Comparison of ENCODE assay signal across 22 mouse cellular contexts in the genomic region with DNA sequence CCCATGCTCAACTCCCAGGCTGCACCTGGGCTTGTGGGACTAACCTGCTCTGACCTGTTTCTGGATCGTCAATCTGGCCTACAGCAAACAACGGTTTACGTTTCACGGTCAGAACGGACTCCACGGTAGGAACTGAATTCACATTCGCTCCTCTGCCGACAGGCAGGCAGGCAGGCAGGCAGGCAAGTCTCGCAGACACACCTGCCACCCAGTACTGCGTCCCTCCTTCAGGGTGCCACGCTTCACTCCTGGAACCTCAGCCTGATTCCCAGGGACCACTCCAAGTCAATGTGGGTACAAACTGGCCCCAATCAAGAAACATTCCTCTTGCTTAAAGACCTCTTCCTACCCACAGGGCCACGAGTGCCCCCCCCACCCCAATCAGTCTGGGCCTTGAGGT. TPM values are rescaled to one million over a fixed set of nuclear protein-coding genes. Genes with fewer than 3 reads are reported as not detected.
A peak's percentile ranks its signal among the peaks of the same experiment; 100 is the strongest.
DNase-seq lines count a peak whose midpoint lies in the region; ATAC-seq and TF ChIP-seq lines count a peak whose summit lies in the region.
"Had no signal": no experiment of that assay in that cellular context is flagged by ENCODE, and none has a peak within 500 bp of the region (broad histone marks: within the 10 kb centered on the region; RNA-seq: fewer than 3 reads in every experiment).

No protein-coding gene starts in this region.

- H3K36me3 ChIP-seq in spleen, adult 2 months (ENCODE audit: control insufficient read depth, insufficient read depth, low read length), result no peaks in the 10 kb centered on the region
- no peaks in the 10 kb centered on the region for H3K36me3 ChIP-seq in stomach, embryonic 16.5 days (ENCODE audit: control insufficient read depth, insufficient read depth, low read length)
- H3K36me3 ChIP-seq: G1E; heart, embryonic 15.5 days; liver, embryonic 13.5 days had no signal

- H3K4me1 ChIP-seq in spleen, adult 2 months (ENCODE audit: control insufficient read depth, insufficient read depth, insufficient read length), result peaks cover 17% of the 10 kb centered on the region; the same call in 1 of the 2 replicates
- peaks cover 6% of the 10 kb centered on the region; the same call in 1 of the 2 replicates for H3K4me1 ChIP-seq in bone marrow, adult 2 months (ENCODE audit: control insufficient read depth, insufficient read depth, low read length)
- peaks cover 40% of the 10 kb centered on the region for H3K4me1 ChIP-seq in stomach, embryonic 16.5 days (ENCODE audit: control insufficient read depth, insufficient read depth, low read length)

- TF ChIP-seq CTCF in gastrocnemius, adult 2 months (IDR thresholded peaks at IDR 0.05), result no peak
- TF ChIP-seq CTCF in spleen, adult 2 months (IDR thresholded peaks at IDR 0.05; ENCODE audit: extremely low read depth, insufficient read depth, insufficient read length, insufficient replicate concordance), result no peak
- no peak for TF ChIP-seq CTCF in bone marrow, adult 2 months (IDR thresholded peaks at IDR 0.05; ENCODE audit: control insufficient read depth, insufficient read depth, low read length)

- H3K27ac ChIP-seq in gastrocnemius, adult 2 months, result peak overlapping the region; percentile 77
- H3K27ac ChIP-seq in spleen, adult 2 months (ENCODE audit: insufficient read depth, low read length), result 0 out of 2 replicates have a peak overlapping the region, but pooled peaks have one; percentile 7
- H3K27ac ChIP-seq in bone marrow, adult 2 months (ENCODE audit: control insufficient read depth, insufficient read depth, low read depth, low read length, poor library complexity), result peak overlapping the region; percentile 65; the same call in 1 of the 2 replicates
- 0 out of 2 replicates have a peak overlapping the region, but pooled peaks have one; percentile 3 for H3K27ac ChIP-seq in stomach, embryonic 16.5 days (ENCODE audit: low read length)
- H3K27ac ChIP-seq: hindbrain, embryonic 14.5 days; liver, embryonic 13.5 days had no signal

- intact Hi-C loops in gastrocnemius, adult 2 months (cut with DNase I), result no loop called here
- intact Hi-C loops in gastrocnemius, postnatal 36 days (cut with DNase I), result no loop called here

- peak; percentile 20 for DNase-seq in gastrocnemius, adult 2 months
- DNase-seq in gastrocnemius, postnatal 36 days, result no peak
- no peak for DNase-seq in spleen, adult 2 months (ENCODE audit: low read depth in 1 of 2, low spot score in 2 of 2)
- DNase-seq in spleen, postnatal 4 days (ENCODE audit: low spot score in 2 of 2), result no peak
- no peak for DNase-seq in frontal cortex, postnatal 14 days (ENCODE audit: low spot score in 2 of 2)
- DNase-seq in layer of hippocampus, postnatal 36 days, result no peak
- DNase-seq: adrenal gland, adult 8-10 months; cerebellum, adult 11-12 months; cerebellum, adult 9-11 months; heart, adult 2 months; kidney, adult 18-20 months; kidney, postnatal 4 days; left cerebral cortex, postnatal 4 days; liver, embryonic 13.5 days; lung, adult 18-20 months; midbrain, embryonic 14.5 days had no signal

- no peaks in the 10 kb centered on the region for H3K9me3 ChIP-seq in stomach, embryonic 16.5 days (replicated peaks; ENCODE audit: control insufficient read depth, low read length)
- H3K9me3 ChIP-seq: G1E; heart, embryonic 15.5 days; liver, embryonic 13.5 days had no signal

- TF ChIP-seq POLR2A in spleen, adult 2 months (IDR thresholded peaks at IDR 0.05; ENCODE audit: low read depth, low read length), result no peak
- no peak for TF ChIP-seq POLR2A in bone marrow, adult 2 months (IDR thresholded peaks at IDR 0.05; ENCODE audit: borderline replicate concordance, control insufficient read depth, low read depth, low read length)

- H3K4me3 ChIP-seq in gastrocnemius, adult 2 months, result no peak overlapping the region
- no peak overlapping the region for H3K4me3 ChIP-seq in spleen, adult 2 months (ENCODE audit: extremely low read depth, insufficient read depth, insufficient read length)
- no peak overlapping the region for H3K4me3 ChIP-seq in bone marrow, adult 2 months (replicated peaks; ENCODE audit: control insufficient read depth, low read depth, low read length)
- H3K4me3 ChIP-seq in stomach, embryonic 16.5 days (replicated peaks; ENCODE audit: low read length), result no peak overlapping the region
- H3K4me3 ChIP-seq: heart, adult 2 months; heart, embryonic 15.5 days; liver, embryonic 13.5 days had no signal

- WGBS in spleen, adult 2 months, result 86% methylated on average over 12 of the region's 12 CpGs
- 86% methylated on average over 12 of the region's 12 CpGs for WGBS in bone marrow, adult 2 months
- 73% methylated on average over 12 of the region's 12 CpGs for WGBS in stomach, embryonic 16.5 days

- no peak overlapping the region for H3K4me2 ChIP-seq in stomach, embryonic 16.5 days (ENCODE audit: low read depth, low read length)
- H3K4me2 ChIP-seq: hindbrain, embryonic 14.5 days; liver, embryonic 13.5 days had no signal

- no peak for ATAC-seq in stomach, embryonic 16.5 days (ENCODE audit: insufficient read depth, low FRiP score)
- ATAC-seq: forebrain, embryonic 14.5 days had no signal

- H3K9ac ChIP-seq in stomach, embryonic 16.5 days (ENCODE audit: low read length), result no peak overlapping the region
- H3K9ac ChIP-seq: heart, embryonic 15.5 days; hindbrain, embryonic 14.5 days; liver, embryonic 13.5 days had no signal

- no peaks in the 10 kb centered on the region for H3K27me3 ChIP-seq in spleen, adult 2 months (ENCODE audit: control insufficient read depth, insufficient read depth, low read length)
- H3K27me3 ChIP-seq in stomach, embryonic 16.5 days (ENCODE audit: control insufficient read depth, insufficient read depth, low read length), result no peaks in the 10 kb centered on the region
- H3K27me3 ChIP-seq: heart, embryonic 15.5 days had no signal

RNA-seq across cellular contexts. Expression of gene Cep295nl, which starts 5.6 kb away (rescaled TPM):
- 1 to 10 TPM; 1.0 to 1.1 TPM for total RNA-seq in gastrocnemius, adult 2 months (2021)
- 1 to 10 TPM; 1.2 to 1.3 TPM for total RNA-seq in gastrocnemius, postnatal 36 days (2021)
- not detected in 2 replicates for polyA plus RNA-seq in spleen, adult 2 months (2012; rRNA removed)
- polyA plus RNA-seq in bone marrow, adult 2 months (2011; ENCODE audit: insufficient read depth, insufficient read length, low replicate concordance, missing spikeins), result 1.4 and 1.5 TPM in 2 replicates
- polyA plus RNA-seq in stomach, embryonic 16.5 days (2015; fragmentation: Nextera tagmentation; extraction: Ambion mirVana), result 0.36 and 0.55 TPM in 2 replicates
- total RNA-seq in layer of hippocampus, postnatal 36 days (2021), result 1 to 10 TPM; 1.2 to 1.4 TPM
- polyA plus RNA-seq: G1E; hindbrain, embryonic 14.5 days; liver, embryonic 13.5 days had no signal

RNA-seq across cellular contexts. Expression of gene Timp2, which starts 7.6 kb away (rescaled TPM):
- 100 to 1,000 TPM in 1 of 2 experiments, 10 to 100 TPM in 1; 70.1 to 115 TPM for total RNA-seq in gastrocnemius, adult 2 months (2021)
- total RNA-seq in gastrocnemius, postnatal 36 days (2021), result 10 to 100 TPM; 73.9 to 92.0 TPM
- 68.1 and 75.1 TPM in 2 replicates for polyA plus RNA-seq in spleen, adult 2 months (2012; rRNA removed)
- 6.5 and 37.6 TPM in 2 replicates for polyA plus RNA-seq in bone marrow, adult 2 months (2011; ENCODE audit: insufficient read depth, insufficient read length, low replicate concordance, missing spikeins)
- 66.5 and 66.7 TPM in 2 replicates for polyA plus RNA-seq in stomach, embryonic 16.5 days (2015; fragmentation: Nextera tagmentation; extraction: Ambion mirVana)
- total RNA-seq in layer of hippocampus, postnatal 36 days (2021), result 100 to 1,000 TPM; 187 to 191 TPM
- total RNA-seq: G1E had no signal
- polyA plus RNA-seq: G1E had no signal

RNA-seq across cellular contexts. Expression of gene Lgals3bp, which starts 54.0 kb away (rescaled TPM):
- 10 to 100 TPM; 12.0 to 17.0 TPM for total RNA-seq in gastrocnemius, adult 2 months (2021)
- 10 to 100 TPM; 13.0 to 19.2 TPM for total RNA-seq in gastrocnemius, postnatal 36 days (2021)
- 253 and 254 TPM in 2 replicates for polyA plus RNA-seq in spleen, adult 2 months (2012; rRNA removed)
- polyA plus RNA-seq in bone marrow, adult 2 months (2011; ENCODE audit: insufficient read depth, insufficient read length, low replicate concordance, missing spikeins), result 43.9 and 52.7 TPM in 2 replicates
- polyA plus RNA-seq in stomach, embryonic 16.5 days (2015; fragmentation: Nextera tagmentation; extraction: Ambion mirVana), result 59.8 and 75.8 TPM in 2 replicates
- 10 to 100 TPM; 17.1 to 17.3 TPM for total RNA-seq in layer of hippocampus, postnatal 36 days (2021)

RNA-seq across cellular contexts. Expression of gene Usp36, which starts 57.9 kb away (rescaled TPM):
- 10 to 100 TPM; 15.7 to 17.4 TPM for total RNA-seq in gastrocnemius, adult 2 months (2021)
- total RNA-seq in gastrocnemius, postnatal 36 days (2021), result 10 to 100 TPM; 11.1 to 14.7 TPM
- polyA plus RNA-seq in spleen, adult 2 months (2012; rRNA removed), result 20.9 and 25.3 TPM in 2 replicates
- 10.2 and 18.5 TPM in 2 replicates for polyA plus RNA-seq in bone marrow, adult 2 months (2011; ENCODE audit: insufficient read depth, insufficient read length, low replicate concordance, missing spikeins)
- polyA plus RNA-seq in stomach, embryonic 16.5 days (2015; fragmentation: Nextera tagmentation; extraction: Ambion mirVana), result 18.0 and 18.2 TPM in 2 replicates
- total RNA-seq in layer of hippocampus, postnatal 36 days (2021), result 10 to 100 TPM; 22.5 to 25.5 TPM

Comparison
In these comparisons a context has a peak if more than half of its experiments do, and no peak if none do; other contexts are left out.
1. H3K27ac ChIP-seq: peak in every context shown above with its lines; median percentile 77 in gastrocnemius, adult 2 months; 65 in bone marrow, adult 2 months; 7 in spleen, adult 2 months; 3 in stomach, embryonic 16.5 days.